Mouse (Mus musculus) layer of hippocampus, adult 11-12 months (tissue): Measurements from ENCODE around the gene Phlpp1.
"Not testable (repeated sequence)": the region's sequence is repeated elsewhere in the genome, so short reads cannot be mapped to it uniquely, and the experiment has no call there.

Source experiments
- DNase-seq: peaks from one replicate; pipeline ENCODE4 v3.0.0; 2022; ENCODE audit warnings: low spot score

The Phlpp1 gene

DNA sequence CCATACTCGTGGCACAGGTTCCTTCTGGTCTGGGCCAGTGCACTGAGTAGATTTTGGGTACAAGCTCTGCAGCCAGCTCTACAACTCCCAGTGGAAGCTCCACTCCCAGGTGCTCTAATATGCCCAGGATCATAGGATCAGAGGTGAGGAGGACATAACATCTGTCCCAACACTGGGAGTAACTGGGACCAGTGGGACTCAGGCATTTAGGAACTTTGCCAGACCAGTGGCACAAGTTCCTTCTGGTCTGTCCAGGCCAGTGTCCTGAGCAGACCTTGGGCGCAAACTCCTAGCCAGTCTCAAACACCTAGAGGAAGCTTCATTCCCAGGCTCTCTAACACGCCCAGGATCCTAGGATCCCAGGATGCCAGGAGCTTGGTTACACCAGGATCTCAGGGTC is 72.7 kb downstream of the Phlpp1 start:
- no peak for DNase-seq

- DNase-seq = no peak
Observed at GRCm38 (mm10) chr1:106254047-106254446, 82.5 kb downstream of the Phlpp1 start.

DNA sequence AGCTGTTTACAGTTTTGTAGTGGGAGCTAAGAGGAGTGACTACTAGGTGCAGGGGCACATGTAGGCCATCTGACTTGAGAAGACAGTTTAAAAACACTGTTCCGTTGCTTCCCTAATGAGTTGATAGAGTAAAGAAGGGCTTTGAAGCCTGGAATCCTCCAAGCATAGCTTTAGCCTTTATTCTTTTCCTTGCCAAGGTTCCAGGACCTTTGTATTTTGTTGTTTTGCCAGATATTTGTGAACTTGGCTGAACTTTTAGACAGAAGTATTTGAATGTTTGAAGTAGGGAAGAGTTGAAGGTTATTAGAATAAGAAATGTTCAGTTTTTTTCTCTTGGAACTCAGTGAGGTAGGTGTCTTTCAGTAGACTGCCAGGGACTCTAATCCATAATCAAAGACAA is 85.6 kb downstream of the Phlpp1 start:
- DNase-seq = no peak

DNA sequence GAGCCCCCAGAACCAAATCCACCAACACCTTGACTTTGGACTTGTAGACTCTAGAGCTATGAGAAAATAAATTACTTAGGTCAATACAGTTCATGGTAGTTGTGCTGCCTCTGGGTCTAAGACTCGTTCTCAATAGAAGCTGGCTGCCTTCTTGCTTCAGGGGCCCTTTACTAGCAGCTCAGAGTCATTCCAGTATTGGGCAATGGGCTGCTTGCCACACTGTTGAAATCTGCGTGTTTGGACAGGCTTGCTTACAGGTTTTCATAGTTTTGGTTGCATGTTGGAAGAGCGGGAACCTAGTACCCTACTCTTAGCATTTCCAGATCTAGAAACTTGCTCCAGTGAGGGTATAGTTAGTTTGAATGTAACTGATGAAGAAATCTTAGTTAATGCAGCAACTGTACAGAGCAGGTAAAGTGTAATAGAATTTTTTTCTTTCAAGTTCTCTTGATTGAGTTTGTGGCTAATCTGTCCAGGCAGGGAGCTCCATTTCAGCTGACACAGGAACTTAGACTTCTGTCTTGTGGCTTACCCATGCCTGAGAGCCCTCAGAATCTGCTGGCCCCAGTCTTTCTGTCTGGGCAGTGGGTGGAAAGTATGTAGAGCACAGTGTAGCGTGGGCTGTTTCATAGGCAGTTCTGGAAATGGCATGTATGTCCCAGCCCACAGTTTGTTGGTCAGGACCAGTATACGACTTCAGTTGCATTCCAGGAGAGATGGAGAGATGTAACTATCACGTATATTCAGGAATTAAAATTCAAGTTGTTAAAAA is 96.7 kb downstream of the Phlpp1 start:
- no peak for DNase-seq

DNA sequence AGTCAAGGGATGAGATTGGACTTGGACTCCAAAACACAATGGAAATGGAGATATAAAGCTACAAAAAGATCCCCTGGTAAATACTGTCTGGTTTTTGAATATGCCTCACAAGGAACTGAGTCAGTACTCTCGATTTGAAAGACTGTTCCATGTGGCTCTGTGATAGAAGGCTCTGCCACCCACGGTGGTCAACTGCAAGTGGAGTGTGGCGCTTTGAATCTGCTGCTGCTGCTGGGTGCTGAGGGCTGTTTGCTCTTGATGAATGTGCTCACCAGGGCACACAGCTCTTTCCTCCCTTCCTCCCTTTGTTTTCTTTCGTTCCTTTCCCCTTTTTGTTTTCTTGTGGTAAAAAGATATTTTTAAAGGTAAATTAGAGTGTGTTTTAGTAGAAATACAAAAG is 97.8 kb downstream of the Phlpp1 start:
- no peak for DNase-seq

GRCm38 (mm10) chr1:106272916-106273315 is 101.4 kb downstream of the Phlpp1 start:
- no peak for DNase-seq

GRCm38 (mm10) chr1:106273801-106274200 is 102.2 kb downstream of the Phlpp1 start:
- no peak for DNase-seq

DNA sequence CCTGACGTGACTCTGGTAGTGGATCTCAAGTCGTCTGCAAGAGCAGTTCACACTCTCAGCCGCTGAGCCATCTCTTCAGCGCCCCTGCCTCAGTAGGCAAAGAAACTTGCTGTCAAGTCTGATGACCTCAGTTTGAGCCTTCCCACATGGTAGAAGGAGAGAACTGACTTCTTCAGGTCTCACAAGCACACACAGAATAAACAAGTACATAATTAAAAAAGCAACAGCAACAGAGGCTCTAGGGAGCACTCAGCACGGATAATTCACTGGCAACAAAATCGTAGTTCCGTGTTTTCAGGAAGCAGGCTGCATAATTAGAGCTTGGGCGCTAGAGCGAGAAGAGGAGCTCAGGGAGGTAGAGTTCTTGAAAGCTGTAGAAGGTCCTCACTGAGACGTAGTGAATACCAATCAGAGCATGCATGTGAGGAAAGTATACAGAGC is 103.0 kb downstream of the Phlpp1 start:
- DNase-seq = no peak

- DNase-seq = no peak
Observed at GRCm38 (mm10) chr1:106275142-106275541, 103.6 kb downstream of the Phlpp1 start.

DNA sequence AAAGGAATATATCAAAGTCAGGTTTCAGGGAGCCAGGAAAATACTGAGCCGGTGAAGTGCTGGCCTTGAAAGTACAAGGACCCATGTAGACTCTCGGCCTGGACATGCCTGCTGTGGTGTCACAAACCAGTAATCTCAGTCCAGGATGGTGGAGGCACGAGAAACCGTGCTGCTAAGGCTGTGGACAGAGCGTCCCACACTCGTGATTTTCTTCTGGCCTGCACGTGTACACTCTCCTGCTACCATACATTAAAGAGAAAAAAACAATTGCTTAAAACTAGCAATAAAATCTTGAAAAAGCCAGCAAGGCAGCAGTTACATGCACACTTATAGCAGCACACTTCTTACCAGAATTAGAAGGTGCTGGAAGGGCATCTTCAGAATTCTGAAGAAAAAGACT is 104.2 kb downstream of the Phlpp1 start:
- DNase-seq = no peak

- no peak for DNase-seq
Observed at GRCm38 (mm10) chr1:106276824-106277223, 105.3 kb downstream of the Phlpp1 start.

DNA sequence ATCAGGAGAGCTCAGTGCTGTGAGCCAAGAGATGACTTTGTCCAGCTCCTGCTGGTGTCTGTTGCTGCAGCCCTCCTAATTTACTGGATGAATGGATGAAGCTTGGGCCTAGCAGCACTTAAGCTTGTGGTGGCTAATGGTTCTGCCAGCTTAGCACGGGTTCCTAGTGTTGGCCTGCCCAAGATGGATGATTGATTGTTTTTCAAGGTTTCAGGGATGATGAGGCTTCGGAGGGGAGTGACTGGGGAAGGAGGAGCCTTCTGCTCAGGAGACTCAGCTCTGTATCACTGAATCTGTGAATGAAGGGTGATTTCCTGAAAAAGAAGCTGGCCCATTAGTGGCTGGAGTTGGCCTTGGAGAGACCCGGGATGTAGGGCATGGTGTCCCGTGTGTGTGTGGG is 105.7 kb downstream of the Phlpp1 start:
- DNase-seq = no peak

DNA sequence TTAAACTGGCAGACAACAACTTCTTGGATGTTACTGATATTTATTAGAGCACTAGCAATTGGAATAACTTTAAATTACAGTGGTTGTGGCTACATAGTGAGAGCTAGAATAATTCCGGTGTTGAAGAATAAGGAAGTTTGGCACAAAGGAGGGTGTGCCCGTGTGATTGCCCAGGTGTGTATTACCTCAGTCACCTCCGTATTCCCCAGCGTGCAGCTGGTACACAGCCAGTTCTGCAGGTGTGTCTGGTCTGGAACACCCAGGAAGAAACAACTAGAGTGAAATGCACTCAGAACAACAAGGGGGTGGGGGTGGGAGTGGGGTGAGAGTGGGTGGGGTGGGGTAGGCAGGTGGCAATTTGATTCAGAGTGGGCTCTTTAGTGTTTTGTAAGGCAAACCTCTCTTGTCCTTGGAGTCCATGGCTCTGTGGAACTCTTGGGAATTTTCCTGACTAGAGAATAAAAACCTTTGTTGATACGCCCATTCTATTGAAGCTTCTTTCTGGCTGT is 107.1 kb downstream of the Phlpp1 start:
- no peak for DNase-seq

- DNase-seq = no peak
Observed at GRCm38 (mm10) chr1:106279404-106280123, 108.0 kb downstream of the Phlpp1 start.

DNA sequence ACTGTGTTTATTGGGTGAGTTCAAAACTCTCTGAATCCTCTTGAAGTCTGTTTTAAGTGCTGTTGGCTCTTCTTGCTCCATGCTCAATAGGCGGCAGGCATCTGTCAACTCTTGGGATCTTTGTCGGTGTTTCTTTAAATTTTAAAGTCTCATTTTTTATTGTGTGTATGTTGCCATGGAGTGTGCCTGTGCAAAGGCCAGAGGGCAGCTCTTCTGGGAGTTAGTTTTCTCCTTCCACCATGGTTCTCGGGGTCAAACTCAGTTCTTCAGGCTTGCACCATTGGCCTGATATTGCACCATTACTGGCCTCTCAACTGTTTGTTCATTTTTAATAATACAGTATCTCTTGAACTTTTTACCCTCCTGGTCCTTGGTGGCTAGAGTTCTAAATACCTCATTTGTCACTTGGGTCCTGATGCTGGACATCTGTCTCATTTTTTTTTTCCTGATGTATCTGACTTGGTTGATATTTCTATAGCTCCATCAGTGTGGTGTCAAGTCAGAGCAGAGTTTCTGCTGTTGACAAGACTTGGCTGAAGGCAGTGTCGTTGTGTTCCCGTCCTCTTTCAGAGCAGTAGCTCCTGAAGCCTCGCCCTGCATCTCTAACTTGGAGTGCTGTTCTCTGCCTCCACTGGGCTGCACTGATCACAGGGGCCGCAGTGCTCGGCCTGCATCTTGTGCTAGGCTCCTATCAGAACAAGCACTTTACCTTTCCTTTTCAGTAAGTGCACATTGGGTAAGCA is 108.8 kb downstream of the Phlpp1 start:
- no peak for DNase-seq

DNA sequence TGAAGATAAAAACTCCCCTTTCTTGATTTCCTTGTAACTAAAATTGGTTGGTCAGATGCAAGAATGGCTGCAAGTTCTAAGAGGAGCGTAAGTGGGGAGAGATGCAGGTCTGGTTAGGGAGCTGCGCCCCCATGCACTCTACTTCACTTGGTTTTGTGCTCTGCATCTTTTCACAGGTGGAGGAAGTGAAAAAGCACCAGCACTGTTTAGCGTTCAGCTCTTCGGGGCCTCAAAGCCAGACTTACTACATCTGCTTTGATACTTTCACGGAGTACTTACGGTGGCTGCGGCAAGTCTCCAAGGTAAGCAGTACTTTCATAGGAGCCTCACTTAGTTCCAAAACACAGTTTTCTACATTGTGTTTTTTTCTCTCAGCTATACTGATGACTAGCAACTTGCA is 115.3 kb downstream of the Phlpp1 start:
- DNase-seq = no peak

DNA sequence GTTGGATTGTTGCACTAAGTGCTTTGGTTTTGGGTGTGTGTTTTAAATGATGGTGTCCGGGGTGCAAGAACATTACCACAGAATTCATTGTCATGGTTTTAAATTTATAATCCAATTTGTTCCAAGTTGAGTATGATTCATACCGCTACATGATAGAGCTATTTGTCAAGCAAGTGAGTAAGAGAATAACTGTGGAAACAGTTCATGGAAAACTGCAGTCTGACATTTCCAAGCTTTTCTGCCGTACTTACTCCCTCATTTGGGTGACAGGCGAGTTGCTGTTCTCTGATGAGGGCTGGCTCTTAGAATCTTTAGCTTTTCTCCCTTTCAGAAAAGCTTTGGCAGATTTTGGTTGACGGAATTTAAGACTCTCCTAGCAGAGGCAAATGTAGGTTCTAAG is 117.5 kb downstream of the Phlpp1 start:
- no peak for DNase-seq

DNA sequence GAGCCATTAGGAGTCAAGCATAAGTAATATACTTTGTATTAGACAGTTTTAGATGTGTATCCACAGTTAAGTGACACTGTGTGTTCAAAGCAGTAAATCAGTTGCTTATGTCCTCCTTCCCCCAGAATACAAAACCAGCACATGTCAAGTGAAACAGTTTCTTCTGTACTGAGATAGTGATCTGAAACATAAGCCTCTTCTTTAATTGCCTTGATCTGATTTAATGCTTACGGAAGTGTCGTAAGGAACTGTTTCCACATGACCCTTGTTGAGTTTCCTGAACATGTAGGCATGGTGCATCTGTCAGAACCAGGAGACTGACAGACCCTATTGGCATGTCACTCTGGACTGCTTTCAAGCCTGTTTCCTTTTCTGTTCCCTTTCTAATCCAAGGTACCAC is 118.0 kb downstream of the Phlpp1 start:
- DNase-seq = no peak

DNA sequence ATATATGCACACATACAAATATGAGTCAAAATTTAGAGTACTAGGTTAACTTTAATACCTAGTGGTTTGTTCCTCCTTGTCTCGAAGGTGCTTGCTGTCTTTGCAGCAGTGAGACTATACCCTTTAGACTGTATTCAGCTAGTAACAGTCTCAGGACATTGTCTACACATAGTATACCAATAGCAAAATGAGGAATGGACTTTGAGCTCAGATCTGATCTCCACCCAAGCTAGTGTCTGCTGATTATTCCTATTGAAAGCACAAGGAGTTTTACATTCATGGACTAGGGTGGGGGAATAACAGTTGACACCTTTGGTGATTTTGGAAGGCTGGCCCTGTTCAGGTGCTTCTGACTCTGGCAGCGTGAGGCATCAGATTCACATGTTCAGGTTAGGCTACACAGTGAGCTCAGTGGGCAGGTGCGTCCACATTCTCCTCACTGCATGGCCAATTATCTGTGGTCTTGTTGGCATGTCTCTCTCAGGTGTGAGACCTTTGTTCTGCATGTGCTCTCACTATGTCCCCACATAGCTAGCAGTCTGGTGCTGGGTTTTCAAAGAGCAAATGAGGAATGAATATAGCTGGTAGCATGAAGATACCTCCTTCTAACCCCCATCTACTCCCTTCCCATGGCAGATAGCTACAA is 138.0 kb downstream of the Phlpp1 start:
- no peak for DNase-seq

DNA sequence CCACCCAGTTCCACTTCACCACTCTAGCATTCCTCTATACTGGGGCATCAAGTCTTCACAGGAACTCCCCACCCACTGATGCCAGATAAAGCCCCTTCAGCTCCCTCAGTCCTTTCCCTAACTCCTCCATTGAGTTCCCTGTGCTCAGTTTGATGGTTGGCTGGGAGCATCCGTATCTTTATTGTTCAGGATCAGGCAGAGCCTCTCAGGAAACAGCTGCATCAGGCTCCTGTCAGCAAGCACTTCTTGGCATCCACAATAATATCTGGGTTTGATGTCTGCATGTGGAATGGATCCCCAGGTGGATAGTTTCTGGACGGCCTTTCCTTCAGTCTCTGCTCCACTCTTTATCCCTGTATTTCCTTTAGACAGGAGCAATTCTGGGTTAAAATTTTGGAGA is 138.7 kb downstream of the Phlpp1 start:
- no peak for DNase-seq

- DNase-seq = not testable (repeated sequence)
Observed at GRCm38 (mm10) chr1:106311830-106312229, 140.3 kb downstream of the Phlpp1 start.

- no peak for DNase-seq
Observed at GRCm38 (mm10) chr1:106314476-106314875, 142.9 kb downstream of the Phlpp1 start.
